Mouse (Mus musculus) neural tube, embryonic 14.5 days (tissue): Measurements from ENCODE around the gene Eng. TPM values are rescaled to one million over a fixed set of nuclear protein-coding genes. Genes with fewer than 3 reads are reported as not detected.

Source experiments
- ATAC-seq: fragments of 200-750 bp; cut with Nextera tagmentation; 2 replicates; pipeline ENCODE4 v1.8.0; 2017; ENCODE audit warnings: low read depth, mild to moderate bottlenecking, moderate TSS enrichment, moderate library complexity
- H3K27ac ChIP-seq: fragments of 300-500 bp; sonication (generic); 2 replicates; pipeline ENCODE4 v1.5.1; 2014; ENCODE audit warnings: low read depth, mild to moderate bottlenecking, control low read depth, low read length, moderate library complexity, mixed read lengths
- H3K27me3 ChIP-seq: fragments of 300-500 bp; sonication (generic); 2 replicates; pipeline ENCODE4 v1.6.1; 2014; ENCODE audit warnings: low read length; ENCODE audit not compliant: control insufficient read depth, insufficient read depth
- H3K36me3 ChIP-seq: fragments of 300-500 bp; sonication (generic); 2 replicates; pipeline ENCODE4 v1.6.1; 2014; ENCODE audit warnings: low read length, mixed read lengths; ENCODE audit not compliant: control insufficient read depth, insufficient read depth
- H3K4me1 ChIP-seq: fragments of 300-500 bp; sonication (generic); 2 replicates; pipeline ENCODE4 v1.6.1; 2014; ENCODE audit warnings: low read length; ENCODE audit not compliant: control insufficient read depth, insufficient read depth
- H3K4me2 ChIP-seq: fragments of 300-500 bp; sonication (generic); 2 replicates; pipeline ENCODE4 v1.6.1; 2014; ENCODE audit warnings: mild to moderate bottlenecking, low read depth, low read length, control low read depth
- H3K4me3 ChIP-seq: fragments of 300-500 bp; sonication (generic); 2 replicates; pipeline ENCODE4 v1.5.1; 2014; ENCODE audit warnings: low read depth, low read length, control low read depth, mixed read lengths
- H3K9ac ChIP-seq: fragments of 300-500 bp; sonication (generic); replicated peaks from 2 replicates; pipeline ENCODE4 v1.6.1; 2014; ENCODE audit warnings: low read depth, mild to moderate bottlenecking, control low read depth, low read length, mixed read lengths
- H3K9me3 ChIP-seq: fragments of 300-500 bp; sonication (generic); 2 replicates; pipeline ENCODE4 v1.6.1; 2016; ENCODE audit warnings: low read length; ENCODE audit not compliant: control insufficient read depth
- WGBS: fragments of 180-500 bp; shearing (Covaris S2); extraction: QIAGEN DNeasy Blood & Tissue Kit; methylation state at CpG from one replicate; pipeline ENCODE4 v1.1.7; 2014; 5-methylcytosine and 5-hydroxymethylcytosine counted together
- polyA plus RNA-seq: library from polyadenylated mRNA; unstranded; fragments of >200 nt; fragmentation: Nextera tagmentation; extraction: Ambion mirVana; gene quantifications from 2 replicates; pipeline ENCODE4 v1.2.1, GENCODE M21; 2014

Eng gene
- polyA plus RNA-seq, 1 experiment from 2014 or later = 13.0 TPM

DNA sequence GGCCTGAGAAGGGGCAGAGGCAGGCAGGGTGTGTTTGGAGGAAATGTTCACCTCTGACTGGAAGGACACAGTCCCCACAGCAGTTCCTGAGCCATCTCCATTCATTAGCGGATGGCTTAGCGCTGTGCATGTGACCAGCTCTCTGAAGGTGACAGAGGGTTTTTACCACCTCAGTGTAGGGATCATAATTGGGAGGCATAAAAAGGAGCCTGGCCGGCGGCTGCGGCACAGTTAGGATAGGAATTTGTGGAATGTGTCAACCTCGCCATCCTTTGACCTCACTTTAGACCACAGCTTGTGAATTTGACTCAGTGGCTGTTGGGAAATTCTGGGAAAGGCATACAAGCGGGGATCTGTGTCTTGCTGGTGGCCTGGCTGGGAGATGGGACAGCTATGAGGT, 7.4 kb downstream of the Eng start:
- WGBS = 26% methylated on average over 7 of the region's 7 CpGs
- H3K27ac ChIP-seq = no peak overlapping the region
- ATAC-seq = no peak
- H3K4me2 ChIP-seq = no peak overlapping the region
- no peak overlapping the region for H3K4me3 ChIP-seq
- no peak overlapping the region for H3K9ac ChIP-seq
- no peaks in the 10 kb centered on the region for H3K27me3 ChIP-seq
- no peaks in the 10 kb centered on the region for H3K36me3 ChIP-seq
- H3K9me3 ChIP-seq = no peaks in the 10 kb centered on the region
- H3K4me1 ChIP-seq = no peaks in the 10 kb centered on the region; the same call in 1 of the 2 replicates

DNA sequence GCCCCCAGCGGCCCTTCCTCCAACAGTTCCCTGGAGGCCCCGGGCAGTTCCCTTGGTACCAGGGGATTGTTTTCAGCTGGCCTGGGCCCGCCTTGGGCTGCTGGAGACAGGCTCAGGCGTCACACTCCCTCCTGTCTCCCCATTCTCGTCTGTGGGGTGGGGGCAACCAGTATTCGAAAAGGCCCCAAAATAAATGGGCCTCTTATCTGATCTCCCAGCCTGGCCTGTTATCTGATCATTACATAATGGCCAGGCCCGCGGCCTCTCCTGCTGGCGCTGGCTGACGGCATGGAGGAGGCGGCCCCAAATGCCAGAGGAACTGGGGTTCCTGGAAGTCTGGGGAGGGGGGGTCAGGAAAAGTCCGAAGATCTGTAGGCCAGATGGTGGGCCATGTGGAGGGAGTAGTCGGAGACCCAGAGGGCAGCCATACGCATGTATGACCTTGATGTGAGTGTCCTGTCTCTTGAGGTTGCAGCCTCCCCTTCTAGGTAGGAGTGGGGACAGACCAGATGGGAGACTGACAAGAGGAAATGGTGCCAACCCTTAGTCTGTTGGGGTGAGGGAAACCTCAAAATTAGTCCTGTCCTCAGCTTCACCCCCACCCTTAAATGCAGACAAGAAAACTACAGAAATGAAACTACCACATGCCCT, 8.5 kb downstream of the Eng start:
- no peaks in the 10 kb centered on the region for H3K9me3 ChIP-seq
- no peak for ATAC-seq
- no peak overlapping the region for H3K4me2 ChIP-seq
- H3K27me3 ChIP-seq = no peaks in the 10 kb centered on the region
- H3K9ac ChIP-seq = no peak overlapping the region
- no peaks in the 10 kb centered on the region for H3K36me3 ChIP-seq
- no peak overlapping the region for H3K4me3 ChIP-seq
- WGBS = 67% methylated on average over 14 of the region's 14 CpGs
- H3K4me1 ChIP-seq = no peaks in the 10 kb centered on the region; the same call in 1 of the 2 replicates
- 0 out of 2 replicates have a peak overlapping the region, but pooled peaks have one; percentile 3 for H3K27ac ChIP-seq

DNA sequence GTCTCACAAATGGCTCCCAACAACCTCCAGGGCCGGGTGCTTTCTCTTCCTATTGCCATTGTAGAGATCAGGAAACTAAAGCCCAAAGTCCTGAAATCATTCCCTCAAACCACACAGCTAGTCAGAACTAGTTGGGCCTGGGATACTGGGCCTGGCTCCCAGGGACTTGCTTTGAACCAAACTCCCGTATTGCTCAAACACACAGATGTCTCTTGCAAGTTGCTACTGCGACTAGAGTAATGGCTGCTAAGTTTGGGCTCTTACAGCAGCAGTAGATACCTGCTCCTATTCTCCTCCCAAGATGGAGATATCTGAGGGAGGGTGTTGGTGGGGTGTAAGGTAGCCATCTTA, 9.0 kb downstream of the Eng start:
- Histone ChIP-seq H3K9me3 (no peaks in the 10 kb centered on the region), H3K4me3 (no peak overlapping the region), H3K9ac (no peak overlapping the region), H3K36me3 (no peaks in the 10 kb centered on the region), H3K27me3 (no peaks in the 10 kb centered on the region), H3K4me1 (no peaks in the 10 kb centered on the region; the same call in 1 of the 2 replicates), H3K4me2 (no peak overlapping the region), H3K27ac (no peak overlapping the region)
- no peak for ATAC-seq
- 89% methylated on average over 3 of the region's 3 CpGs for WGBS

DNA sequence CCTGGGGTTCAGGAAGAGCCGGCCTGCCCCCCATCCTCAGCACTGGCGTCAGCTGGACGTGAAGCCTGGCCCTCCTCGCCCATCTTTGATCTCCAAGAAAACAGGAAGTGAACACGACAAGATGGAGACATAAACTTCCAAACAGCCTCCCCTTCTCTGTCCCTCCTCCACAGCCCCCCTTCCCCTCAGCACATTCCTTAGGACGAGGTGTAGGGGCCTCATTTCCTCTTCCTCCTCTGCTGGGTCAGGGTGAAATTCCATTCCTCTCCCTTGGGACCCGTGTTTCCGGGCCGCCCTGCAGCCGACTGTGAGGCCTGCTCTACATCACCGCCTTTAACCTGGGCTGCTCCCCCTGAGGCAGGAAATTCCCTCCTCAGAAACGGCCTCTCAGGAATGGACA, 9.4 kb downstream of the Eng start:
- H3K4me1 ChIP-seq = no peaks in the 10 kb centered on the region; the same call in 1 of the 2 replicates
- H3K36me3 ChIP-seq = no peaks in the 10 kb centered on the region
- ATAC-seq = no peak
- no peaks in the 10 kb centered on the region for H3K9me3 ChIP-seq
- H3K27ac ChIP-seq = no peak overlapping the region
- 69% methylated on average over 12 of the region's 12 CpGs for WGBS
- no peaks in the 10 kb centered on the region for H3K27me3 ChIP-seq
- H3K4me2 ChIP-seq = no peak overlapping the region
- H3K9ac ChIP-seq = no peak overlapping the region
- H3K4me3 ChIP-seq = no peak overlapping the region

- Histone ChIP-seq H3K27me3 (no peaks in the 10 kb centered on the region), H3K4me3 (no peak overlapping the region), H3K27ac (no peak overlapping the region), H3K9ac (no peak overlapping the region), H3K36me3 (no peaks in the 10 kb centered on the region), H3K4me2 (no peak overlapping the region), H3K9me3 (no peaks in the 10 kb centered on the region), H3K4me1 (no peaks in the 10 kb centered on the region; the same call in 1 of the 2 replicates)
- WGBS = 86% methylated on average over 2 of the region's 2 CpGs
- ATAC-seq = no peak
These were observed 12.5 kb downstream of the Eng start for GRCm38 (mm10) chr2:32658873-32659272.

GRCm38 (mm10) chr2:32661509-32662107, 15.2 kb downstream of the Eng start:
- H3K4me2 ChIP-seq = no peak overlapping the region
- no peaks in the 10 kb centered on the region for H3K36me3 ChIP-seq
- H3K9me3 ChIP-seq = no peaks in the 10 kb centered on the region
- no peaks in the 10 kb centered on the region for H3K4me1 ChIP-seq
- H3K27ac ChIP-seq = no peak overlapping the region
- ATAC-seq = no peak
- 56% methylated on average over 5 of the region's 7 CpGs for WGBS
- H3K4me3 ChIP-seq = no peak overlapping the region
- no peak overlapping the region for H3K9ac ChIP-seq
- no peaks in the 10 kb centered on the region for H3K27me3 ChIP-seq

GRCm38 (mm10) chr2:32662291-32662690, 15.9 kb downstream of the Eng start:
- Histone ChIP-seq H3K4me2 (no peak overlapping the region), H3K27me3 (no peaks in the 10 kb centered on the region), H3K36me3 (no peaks in the 10 kb centered on the region), H3K4me1 (no peaks in the 10 kb centered on the region), H3K9ac (no peak overlapping the region), H3K27ac (no peak overlapping the region), H3K9me3 (no peaks in the 10 kb centered on the region), H3K4me3 (no peak overlapping the region)
- 53% methylated on average over 5 of the region's 5 CpGs for WGBS
- ATAC-seq = no peak

DNA sequence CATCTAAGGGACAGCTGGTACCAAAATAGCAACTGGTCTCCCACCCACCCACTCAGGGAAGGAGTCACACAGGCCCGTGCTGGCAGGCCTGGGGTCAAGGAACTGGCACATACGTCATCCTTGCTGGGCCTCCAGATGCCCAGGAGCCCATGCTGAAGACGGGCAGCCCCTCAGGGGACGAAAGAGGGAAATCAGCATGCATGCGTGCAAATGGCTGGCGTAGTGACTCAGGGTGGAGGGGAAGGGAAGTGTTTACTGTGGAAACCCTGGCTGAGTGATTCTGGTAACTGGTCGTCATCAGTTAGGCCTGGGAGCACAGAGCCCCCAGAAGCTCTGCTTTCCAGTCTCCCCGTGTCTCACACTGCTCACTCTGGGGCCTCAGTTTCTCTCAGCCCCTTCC, 18.9 kb downstream of the Eng start:
- H3K4me2 ChIP-seq = no peak overlapping the region
- no peak overlapping the region for H3K4me3 ChIP-seq
- no peak overlapping the region for H3K27ac ChIP-seq
- H3K9me3 ChIP-seq = no peaks in the 10 kb centered on the region
- 60% methylated on average over 8 of the region's 8 CpGs for WGBS
- no peaks in the 10 kb centered on the region for H3K36me3 ChIP-seq
- no peaks in the 10 kb centered on the region for H3K4me1 ChIP-seq
- ATAC-seq = no peak
- no peaks in the 10 kb centered on the region for H3K27me3 ChIP-seq
- no peak overlapping the region for H3K9ac ChIP-seq

- WGBS = 89% methylated on average over 6 of the region's 6 CpGs
- no peak for ATAC-seq
- H3K4me3 ChIP-seq = no peak overlapping the region
- H3K4me2 ChIP-seq = no peak overlapping the region
- H3K4me1 ChIP-seq = no peaks in the 10 kb centered on the region
- H3K9ac ChIP-seq = no peak overlapping the region
- no peaks in the 10 kb centered on the region for H3K9me3 ChIP-seq
- H3K27me3 ChIP-seq = no peaks in the 10 kb centered on the region
- H3K36me3 ChIP-seq = no peaks in the 10 kb centered on the region
- H3K27ac ChIP-seq = no peak overlapping the region
These were observed 19.5 kb downstream of the Eng start for GRCm38 (mm10) chr2:32665853-32666252.
